Mouse (Mus musculus) CH12.LX (cell line): ENCODE measurements around the gene Mup13. TPM values are rescaled to one million over a fixed set of nuclear protein-coding genes. Genes with fewer than 3 reads are reported as not detected.
"Not testable (repeated sequence)": the region's sequence is repeated elsewhere in the genome, so short reads cannot be mapped to it uniquely, and the experiment has no call there.

Experiments used
- DNase-seq: peaks from one replicate; pipeline ENCODE4 v3.0.0-alpha.2; 2013; ENCODE audit errors: extremely low read depth
- H3K27ac ChIP-seq: 2 replicates; pipeline ENCODE4 v1.5.1; 2012; ENCODE audit warnings: low read depth, mild to moderate bottlenecking, control low read depth, moderate library complexity; ENCODE audit not compliant: insufficient read depth
- H3K27me3 ChIP-seq: replicated peaks from 2 replicates; pipeline ENCODE3; 2012; ENCODE audit warnings: inconsistent platforms
- H3K36me3 ChIP-seq, 2 experiments: replicated peaks in 1 of 2; 2 replicates each; pipeline versions ENCODE3 to v1.6.1; 2012; ENCODE audit warnings: inconsistent platforms in 1 of 2, low read length in 1 of 2, mild to moderate bottlenecking in 1 of 2, mixed read lengths in 1 of 2, moderate library complexity in 1 of 2; ENCODE audit not compliant: control insufficient read depth in 1 of 2, insufficient read depth in 1 of 2
- H3K4me1 ChIP-seq, 2 experiments: 2 replicates each; pipeline ENCODE4 v1.6.1; 2012; ENCODE audit warnings: inconsistent platforms in 1 of 2, moderate library complexity in 1 of 2; ENCODE audit not compliant: insufficient read depth in 2 of 2, control insufficient read depth in 1 of 2
- H3K4me2 ChIP-seq: 2 replicates; pipeline ENCODE4 v1.6.1; 2012; ENCODE audit warnings: low read depth, mild to moderate bottlenecking, control low read depth; ENCODE audit not compliant: poor library complexity, insufficient read depth, severe bottlenecking
- H3K4me3 ChIP-seq, 3 experiments: fragments of 150-350 bp in 1 of 3; sonication (generic) in 1 of 3; replicated peaks in 1 of 3; 2 replicates each; pipeline versions ENCODE3 to v1.5.1; 2011 to 2012; ENCODE audit warnings: low read depth in 2 of 3, low read length in 2 of 3, mild to moderate bottlenecking in 2 of 3, moderate library complexity in 2 of 3, control low read depth in 1 of 3, improper control_type of control experiment in 1 of 3, inconsistent platforms in 1 of 3, mixed read lengths in 1 of 3; ENCODE audit not compliant: poor library complexity in 1 of 3
- H3K79me2 ChIP-seq: replicated peaks from 2 replicates; pipeline ENCODE4 v1.6.1; 2012; ENCODE audit warnings: mild to moderate bottlenecking, moderate library complexity; ENCODE audit not compliant: control insufficient read depth, poor library complexity, insufficient read depth, severe bottlenecking; ENCODE audit errors: extremely low read depth
- H3K9ac ChIP-seq: 2 replicates; pipeline ENCODE4 v1.6.1; 2012; ENCODE audit warnings: low read depth, mild to moderate bottlenecking, control low read depth, moderate library complexity; ENCODE audit not compliant: insufficient read depth
- H3K9me3 ChIP-seq: replicated peaks from 2 replicates; pipeline ENCODE3; 2012; ENCODE audit warnings: low read length, inconsistent platforms, mixed read lengths
- dilution Hi-C: fragments of 300-500 bp; cut with MboI; formaldehyde crosslinking; loops from 2 replicates; pipeline ENCODE4 v1.14.3; 2020; ENCODE audit warnings: low sequenced_read_pairs; ENCODE audit not compliant: extremely low pct_unique_long_range_greater_than_20kb, extremely low pct_ligation_motif_present
- in situ Hi-C: fragments of 300-500 bp; cut with MboI; formaldehyde crosslinking; loops from 3 replicates; pipeline ENCODE4 v1.14.3; 2019; ENCODE audit warnings: low sequenced_read_pairs, low pct_ligation_motif_present, low pct_unique_long_range_greater_than_20kb, mixed read lengths
- polyA plus RNA-seq: library from polyadenylated mRNA; unstranded; fragments of >175 nt; gene quantifications from 2 replicates; pipeline ENCODE4 v1.2.1, GENCODE M21; 2012; ENCODE audit warnings: low read depth; ENCODE audit not compliant: insufficient read length
- total RNA-seq, 2 experiments: library from RNA; depleted of rRNA; stranded (reverse); fragments of 300-350 nt in 1 of 2; fragments of >200 nt in 1 of 2; gene quantifications; 2 replicates each; pipeline ENCODE4 v1.2.3; 2012 to 2014

Gene Mup13
- total RNA-seq (2012; rRNA removed) (not detected in 2 replicates), total RNA-seq (2014; rRNA removed) (not detected in 2 replicates), polyA plus RNA-seq (not detected in 2 replicates)

DNA sequence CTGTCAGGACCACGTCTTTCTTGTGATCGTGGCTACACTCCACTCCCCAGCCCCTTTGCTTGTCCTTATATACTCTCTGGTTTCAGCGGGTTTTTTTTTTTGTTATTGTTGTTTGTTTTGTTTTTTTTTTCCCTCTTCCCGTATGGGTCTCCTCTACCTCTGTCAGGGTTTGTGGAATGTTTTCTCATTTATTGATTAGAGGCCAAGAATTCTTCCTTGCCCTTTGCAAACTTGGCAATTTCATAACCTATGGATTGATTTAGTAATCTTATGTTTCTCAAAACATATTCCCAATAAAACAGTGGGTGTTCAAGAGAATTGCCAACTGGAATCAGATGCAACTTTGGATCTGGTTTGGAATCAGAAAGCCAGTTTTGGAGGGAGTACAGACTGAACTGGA lies at the start of gene Mup13:
TSS of gene Mup13 (minus strand) at position 101 of the 400 bp plus-strand sequence.
- H3K27ac ChIP-seq, H3K27me3 ChIP-seq, H3K79me2 ChIP-seq, H3K9ac ChIP-seq, DNase-seq, H3K36me3 ChIP-seq, H3K4me2 ChIP-seq, H3K4me1 ChIP-seq, dilution Hi-C loops, H3K9me3 ChIP-seq, in situ Hi-C loops, H3K4me3 ChIP-seq: not testable (repeated sequence)

Other genes with a start within 250 kb of the Mup13 start
- gene Mup14, start 75.7 kb upstream of the Mup13 start, total RNA-seq (2012; rRNA removed) = not detected in 2 replicates
- gene Mup14, start 75.7 kb upstream of the Mup13 start, total RNA-seq (2014; rRNA removed) = not detected in 2 replicates
- not detected in 2 replicates for gene Mup14, start 75.7 kb upstream of the Mup13 start, polyA plus RNA-seq
- not detected in 2 replicates for gene Mup15, start 211.5 kb upstream of the Mup13 start, total RNA-seq (2012; rRNA removed)
- not detected in 2 replicates for gene Mup15, start 211.5 kb upstream of the Mup13 start, total RNA-seq (2014; rRNA removed)
- gene Mup15, start 211.5 kb upstream of the Mup13 start, polyA plus RNA-seq = not detected in 2 replicates